Mouse (Mus musculus) midbrain, embryonic 11.5 days (tissue): ENCODE measurements around the gene Nsmf. TPM values are rescaled to one million over a fixed set of nuclear protein-coding genes. Genes with fewer than 3 reads are reported as not detected.

ENCODE experiments used
- ATAC-seq: fragments of 200-750 bp; cut with Nextera tagmentation; 2 replicates; pipeline ENCODE4 v1.8.0; 2017; ENCODE audit warnings: moderate TSS enrichment, moderate library complexity; ENCODE audit not compliant: low FRiP score
- DNase-seq: peaks from one replicate; pipeline ENCODE4 v3.0.0; 2015; ENCODE audit warnings: low spot score; ENCODE audit errors: missing footprints
- H3K27ac ChIP-seq: fragments of 300-500 bp; sonication (generic); 2 replicates; pipeline ENCODE4 v1.5.1; 2014; ENCODE audit warnings: low read depth, low read length
- H3K27me3 ChIP-seq: fragments of 300-500 bp; sonication (generic); 2 replicates; pipeline ENCODE4 v1.6.1; 2014; ENCODE audit warnings: mild to moderate bottlenecking, low read length, moderate library complexity, mixed read lengths; ENCODE audit not compliant: control insufficient read depth, insufficient read depth
- H3K36me3 ChIP-seq: fragments of 300-500 bp; sonication (generic); 2 replicates; pipeline ENCODE4 v1.6.1; 2014; ENCODE audit warnings: mild to moderate bottlenecking, low read length, moderate library complexity, mixed read lengths; ENCODE audit not compliant: control insufficient read depth, insufficient read depth
- H3K4me1 ChIP-seq: fragments of 300-500 bp; sonication (generic); 2 replicates; pipeline ENCODE4 v1.6.1; 2014; ENCODE audit warnings: low read length; ENCODE audit not compliant: control insufficient read depth, insufficient read depth
- H3K4me2 ChIP-seq: fragments of 300-500 bp; sonication (generic); 2 replicates; pipeline ENCODE4 v1.6.1; 2014; ENCODE audit warnings: mild to moderate bottlenecking, moderate library complexity
- H3K4me3 ChIP-seq: fragments of 300-500 bp; sonication (generic); 2 replicates; pipeline ENCODE4 v1.5.1; 2014; ENCODE audit warnings: low read depth, low read length
- H3K9ac ChIP-seq: fragments of 300-500 bp; sonication (generic); 2 replicates; pipeline ENCODE4 v1.6.1; 2014; ENCODE audit warnings: low read length
- H3K9me3 ChIP-seq: fragments of 300-500 bp; sonication (generic); 2 replicates; pipeline ENCODE4 v1.6.1; 2016; ENCODE audit warnings: low read length; ENCODE audit not compliant: control insufficient read depth
- whole genome bisulfite sequencing: fragments of 180-500 bp; shearing (Covaris S2); extraction: QIAGEN DNeasy Blood & Tissue Kit; methylation state at CpG from one replicate; pipeline ENCODE4 v1.1.7; 2014; 5-methylcytosine and 5-hydroxymethylcytosine counted together
- polyA plus RNA-seq: library from polyadenylated mRNA; unstranded; fragments of >200 nt; fragmentation: Nextera tagmentation; extraction: Ambion mirVana; gene quantifications from 2 replicates; pipeline ENCODE4 v1.2.1, GENCODE M21; 2014

Gene Nsmf
- polyA plus RNA-seq, 1 experiment from 2014 or later, result 34.7 TPM

DNA sequence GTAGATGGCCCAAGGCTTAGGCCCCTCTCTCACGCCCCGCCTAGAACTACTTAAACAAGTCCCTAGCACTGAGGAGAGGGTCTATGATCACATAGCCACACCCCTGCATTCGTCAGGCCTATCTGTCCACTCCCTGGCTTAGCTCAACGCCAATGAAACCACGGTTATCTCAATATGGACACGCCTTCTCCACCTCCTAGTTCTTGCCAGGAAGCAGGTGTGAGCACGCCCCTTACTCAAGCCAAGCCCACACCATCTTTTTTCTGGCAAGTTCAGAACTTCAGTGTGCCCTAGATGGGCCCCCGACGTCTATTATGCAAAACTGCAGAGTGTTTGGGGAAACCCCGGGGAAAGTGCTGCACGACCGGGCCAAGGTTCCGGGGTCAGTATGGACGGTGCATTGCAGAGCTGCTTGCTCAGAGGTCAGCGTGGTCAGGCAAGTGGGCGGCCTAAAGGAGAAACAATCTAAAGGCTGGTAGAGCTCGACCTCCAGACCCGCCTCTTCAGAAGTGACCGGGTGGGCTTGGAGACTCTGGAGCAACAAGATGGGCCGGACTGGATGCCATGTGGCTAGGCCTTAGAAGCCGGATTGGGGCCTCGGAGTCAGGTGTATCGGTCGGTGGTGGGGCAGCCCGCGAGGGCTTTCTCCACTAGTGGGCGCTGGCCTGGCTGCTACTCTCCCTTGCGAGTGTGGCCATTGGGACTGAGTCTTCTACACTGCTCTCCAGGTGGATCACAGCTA lies 41.1 kb downstream of the Nsmf start, which contains the start of gene Noxa1:
TSS of gene Noxa1 (minus strand) at position 41 of the 742 bp plus-strand sequence.
- Histone ChIP-seq H3K9ac (no peak within 1 kb of the TSS), H3K9me3 (no peaks in the 10 kb centered on the region), H3K36me3 (no peaks in the 10 kb centered on the region), H3K27me3 (peaks cover 3% of the 10 kb centered on the region), H3K27ac (no peak within 1 kb of the TSS), H3K4me2 (peak within 1 kb of the TSS; percentile 19), H3K4me3 (no peak within 1 kb of the TSS), H3K4me1 (peaks cover 10% of the 10 kb centered on the region)
- DNase-seq, result no peak
- ATAC-seq, result no peak
- 48% methylated on average over 28 of the region's 28 CpGs for WGBS

DNA sequence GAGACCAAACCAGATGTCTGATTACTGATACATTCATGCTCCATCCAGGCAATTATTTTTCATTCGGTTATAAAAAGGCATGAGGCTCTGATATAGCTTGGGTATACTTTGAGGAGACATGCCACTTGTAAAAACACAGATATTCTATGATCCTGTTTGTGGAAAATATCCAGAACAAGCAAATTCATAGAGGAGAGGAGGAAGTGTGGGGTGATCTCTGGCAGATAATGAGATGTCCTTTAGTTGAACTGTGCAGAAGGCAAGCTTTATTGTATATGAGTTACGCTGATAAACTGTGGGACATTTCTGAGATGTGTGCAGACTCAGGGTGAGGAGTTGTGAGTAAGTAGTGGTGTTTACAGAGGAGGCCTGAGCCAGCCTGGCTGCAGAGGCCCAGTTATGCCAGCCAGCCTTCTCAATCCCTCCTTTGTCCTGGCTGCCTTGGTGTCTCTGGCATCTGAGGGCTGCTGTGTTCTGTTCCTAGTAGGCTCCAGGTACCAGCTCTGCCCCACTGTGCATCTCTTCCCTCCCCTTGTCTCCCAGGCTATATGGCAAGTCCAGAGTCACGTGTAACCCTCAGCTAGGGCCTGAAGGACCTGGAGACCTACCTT lies 44.0 kb downstream of the Nsmf start:
- 84% methylated on average over 3 of the region's 3 CpGs for WGBS
- Histone ChIP-seq H3K9ac (no peak overlapping the region), H3K4me2 (no peak overlapping the region), H3K27ac (no peak overlapping the region), H3K9me3 (no peaks in the 10 kb centered on the region), H3K36me3 (no peaks in the 10 kb centered on the region), H3K4me3 (no peak overlapping the region), H3K4me1 (peaks cover 10% of the 10 kb centered on the region), H3K27me3 (peaks cover 3% of the 10 kb centered on the region)
- DNase-seq (peak; percentile 14), ATAC-seq (no peak)

GRCm38 (mm10) chr2:25098956-25099355 lies 44.8 kb downstream of the Nsmf start:
- Histone ChIP-seq H3K9me3 (no peaks in the 10 kb centered on the region), H3K4me1 (peaks cover 10% of the 10 kb centered on the region), H3K36me3 (no peaks in the 10 kb centered on the region), H3K4me2 (no peak overlapping the region), H3K27ac (no peak overlapping the region), H3K27me3 (peaks cover 3% of the 10 kb centered on the region), H3K4me3 (no peak overlapping the region), H3K9ac (no peak overlapping the region)
- ATAC-seq (peak; percentile 75; the same call in 1 of the 2 replicates), DNase-seq (peak; percentile 93)
- WGBS, result 49% methylated on average over 5 of the region's 5 CpGs

DNA sequence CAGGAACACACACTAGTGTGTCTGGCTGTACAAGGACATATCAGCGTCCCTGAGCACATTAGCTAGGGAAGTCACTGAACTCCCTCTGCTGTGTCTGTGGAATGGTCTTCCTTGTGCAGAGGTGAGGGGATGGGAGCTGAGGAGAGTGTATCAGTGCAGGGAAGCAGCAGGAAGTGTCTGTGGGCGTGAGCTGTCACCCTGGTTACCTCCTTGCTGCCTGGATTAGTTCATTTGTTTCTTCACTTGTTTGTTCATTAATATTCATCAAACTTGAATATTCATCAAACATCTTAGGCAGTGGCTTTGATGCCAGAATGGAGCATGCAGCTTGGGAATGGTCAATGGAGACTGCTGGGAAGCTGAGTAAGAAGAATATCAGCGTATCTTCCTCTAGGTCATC lies 45.5 kb downstream of the Nsmf start:
- Histone ChIP-seq H3K4me3 (no peak overlapping the region), H3K36me3 (no peaks in the 10 kb centered on the region), H3K27me3 (peaks cover 1% of the 10 kb centered on the region), H3K9me3 (no peaks in the 10 kb centered on the region), H3K27ac (no peak overlapping the region), H3K4me2 (no peak overlapping the region), H3K9ac (no peak overlapping the region), H3K4me1 (peaks cover 10% of the 10 kb centered on the region)
- peak; percentile 74 for ATAC-seq
- WGBS, result 63% methylated on average over 3 of the region's 3 CpGs
- DNase-seq, result peak; percentile 82

DNA sequence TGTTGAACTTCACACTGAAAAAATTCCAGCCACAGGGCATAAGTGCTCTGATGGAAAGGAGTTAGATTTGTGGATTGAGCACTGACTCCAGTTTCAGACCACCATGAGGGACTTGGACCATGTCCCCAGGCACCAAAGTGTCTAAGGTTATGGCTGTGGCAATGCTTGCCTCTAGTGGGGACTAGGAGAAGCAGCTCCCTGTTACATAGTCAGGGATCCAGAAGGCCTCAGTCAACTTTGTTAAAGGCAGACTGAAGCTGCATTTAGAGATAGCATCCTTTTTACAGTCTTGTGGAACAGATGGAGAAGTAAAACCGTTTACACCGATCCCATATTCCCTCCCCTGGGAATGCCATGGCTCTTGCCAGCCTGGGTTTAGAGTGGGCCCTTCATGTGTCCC lies 50.0 kb downstream of the Nsmf start:
- Histone ChIP-seq H3K27me3 (no peaks in the 10 kb centered on the region), H3K9me3 (no peaks in the 10 kb centered on the region), H3K4me3 (no peak overlapping the region), H3K27ac (no peak overlapping the region), H3K4me1 (peaks cover 10% of the 10 kb centered on the region), H3K36me3 (no peaks in the 10 kb centered on the region), H3K9ac (no peak overlapping the region), H3K4me2 (no peak overlapping the region)
- 91% methylated on average over 2 of the region's 2 CpGs for WGBS
- no peak for ATAC-seq
- DNase-seq, result no peak

- H3K9ac ChIP-seq, result no peak overlapping the region
- H3K4me2 ChIP-seq, result no peak overlapping the region
- no peak for ATAC-seq
- H3K27ac ChIP-seq, result no peak overlapping the region
- DNase-seq, result no peak
- no peaks in the 10 kb centered on the region for H3K36me3 ChIP-seq
- 0 out of 2 replicates have a peak, but pooled peaks cover under 1% of the 10 kb centered on the region for H3K4me1 ChIP-seq
- no peaks in the 10 kb centered on the region for H3K27me3 ChIP-seq
- WGBS, result 79% methylated on average over 3 of the region's 3 CpGs
- H3K4me3 ChIP-seq, result no peak overlapping the region
- H3K9me3 ChIP-seq, result no peaks in the 10 kb centered on the region
These were observed 51.9 kb downstream of the Nsmf start for GRCm38 (mm10) chr2:25106045-25106444.

GRCm38 (mm10) chr2:25109487-25109886 lies 55.3 kb downstream of the Nsmf start:
- no peak overlapping the region for H3K4me3 ChIP-seq
- no peaks in the 10 kb centered on the region for H3K27me3 ChIP-seq
- H3K4me1 ChIP-seq, result 0 out of 2 replicates have a peak, but pooled peaks cover 3% of the 10 kb centered on the region
- no peak for ATAC-seq
- H3K9me3 ChIP-seq, result no peaks in the 10 kb centered on the region
- H3K4me2 ChIP-seq, result no peak overlapping the region
- H3K9ac ChIP-seq, result no peak overlapping the region
- no peaks in the 10 kb centered on the region for H3K36me3 ChIP-seq
- H3K27ac ChIP-seq, result no peak overlapping the region
- DNase-seq, result peak; percentile 69

DNA sequence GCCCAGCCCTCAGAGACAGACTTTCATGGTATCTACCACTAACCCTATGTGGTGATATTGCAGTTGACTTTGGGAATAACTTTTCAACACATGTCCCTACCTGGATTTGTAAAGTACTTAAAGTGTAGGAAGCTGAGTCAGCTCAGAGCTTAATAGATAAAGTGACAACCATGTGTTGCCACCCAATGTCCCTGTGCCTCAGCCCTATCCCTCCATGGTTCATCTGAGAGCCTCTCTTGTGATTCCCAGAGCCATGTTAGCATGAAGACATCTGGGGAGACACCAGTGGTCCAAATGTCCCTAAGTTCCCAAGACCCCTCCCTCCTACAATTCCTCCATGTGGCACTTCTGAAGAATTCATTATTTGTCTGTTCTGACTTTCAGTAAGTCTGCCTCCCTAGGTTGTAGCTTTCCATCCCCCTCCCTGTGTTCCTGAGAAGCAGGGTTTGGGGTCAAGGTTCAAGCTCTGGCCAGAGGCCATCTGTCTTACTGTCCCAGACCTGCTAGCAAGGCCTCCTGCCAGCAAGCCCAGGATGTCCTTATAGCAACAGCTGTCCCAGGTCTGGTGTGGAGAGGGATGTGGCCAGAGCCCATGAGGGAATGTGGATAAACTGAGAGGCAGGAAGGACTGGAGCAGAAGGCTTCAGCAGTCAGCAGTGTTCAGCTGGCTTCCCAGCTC lies 56.5 kb downstream of the Nsmf start:
- Histone ChIP-seq H3K4me3 (no peak overlapping the region), H3K9ac (no peak overlapping the region; the same call in 1 of the 2 replicates), H3K36me3 (no peaks in the 10 kb centered on the region), H3K4me1 (peaks cover 4% of the 10 kb centered on the region), H3K27ac (no peak overlapping the region), H3K4me2 (no peak overlapping the region), H3K27me3 (no peaks in the 10 kb centered on the region), H3K9me3 (no peaks in the 10 kb centered on the region)
- peak; percentile 73 for DNase-seq
- no peak for ATAC-seq
